Mouse (Mus musculus) G1E (cell line): ENCODE results near the gene Sorbs1.

Source experiments
- CTCF ChIP-seq: IDR thresholded peaks from 2 replicates; pipeline ENCODE4 v1.5.1; 2012; ENCODE audit warnings: low read depth, low read length, inconsistent platforms, mixed read lengths
- GATA1 ChIP-seq: IDR thresholded peaks from 2 replicates; pipeline ENCODE4 v1.6.1; 2012; ENCODE audit warnings: borderline replicate concordance, low read length, inconsistent platforms, mixed read lengths

GRCm38 (mm10) chr19:40386916-40387315 lies 126.7 kb downstream of the Sorbs1 start:
- no peak for TF ChIP-seq CTCF
- TF ChIP-seq GATA1 = no peak
